Mouse (Mus musculus): ENCODE measurements around the gene Sycp2. TPM values are rescaled to one million over a fixed set of nuclear protein-coding genes. Genes with fewer than 3 reads are reported as not detected.

Sycp2 gene
- total RNA-seq (2021) = under 1 TPM; 0.55 TPM
- long read RNA-seq, experiment 1, partial matches to known transcripts = 0 of 1 reads
- long read RNA-seq, experiment 1, other reads (novel, unspliced or antisense) = 1 of 1 reads
- long read RNA-seq, experiment 2 = 0 reads

- DNase-seq (ENCODE audit: low spot score in 2 of 2) = no peak
- intact Hi-C loops (cut with DNase I) = no loop called here
Measured at GRCm38 (mm10) chr2:178407053-178407815, at the start of gene Sycp2. Sycp2 (minus strand) TSS chr2:178407685.

- DNase-seq (ENCODE audit: low spot score in 2 of 2) = no peak
Measured at GRCm38 (mm10) chr2:178454664-178455516, 47.4 kb upstream of the Sycp2 start.

GRCm38 (mm10) chr2:178450961-178451360, 43.5 kb upstream of the Sycp2 start:
- intact Hi-C loops (cut with DNase I) = no loop called here
- DNase-seq (ENCODE audit: low spot score in 2 of 2) = no peak

More at GRCm38 (mm10) chr2:178454664-178455516, 47.4 kb upstream of the Sycp2 start:
- intact Hi-C loops (cut with DNase I) = no loop called here

- DNase-seq (ENCODE audit: low spot score in 2 of 2) = no peak
- intact Hi-C loops (cut with DNase I) = no loop called here
Measured at GRCm38 (mm10) chr2:178450236-178450635, 42.8 kb upstream of the Sycp2 start.

- intact Hi-C loops (cut with DNase I) = no loop called here
- DNase-seq (ENCODE audit: low spot score in 2 of 2) = no peak
Measured at GRCm38 (mm10) chr2:178449386-178449785, 41.9 kb upstream of the Sycp2 start.

- peak; percentile 32 to 39 for DNase-seq (ENCODE audit: low spot score in 2 of 2)
Measured at GRCm38 (mm10) chr2:178437311-178437710, 29.8 kb upstream of the Sycp2 start.

GRCm38 (mm10) chr2:178433903-178434302, 26.4 kb upstream of the Sycp2 start:
- intact Hi-C loops (cut with DNase I) = loop anchor here (5.0 to 10.0 kb wide), 2 partner anchors 73 to 1441 kb away; no protein-coding TSS in a partner anchor
- DNase-seq (ENCODE audit: low spot score in 2 of 2) = no peak

More at GRCm38 (mm10) chr2:178437311-178437710, 29.8 kb upstream of the Sycp2 start:
- intact Hi-C loops (cut with DNase I) = loop anchor here (10.0 kb wide), 1 partner anchor 1437 kb away; no protein-coding TSS in a partner anchor

- intact Hi-C loops (cut with DNase I) = loop anchor here (5.0 to 10.0 kb wide), 2 partner anchors 74 to 1441 kb away; no protein-coding TSS in a partner anchor
- no peak for DNase-seq (ENCODE audit: low spot score in 2 of 2)
Measured at GRCm38 (mm10) chr2:178433495-178433894, 26.0 kb upstream of the Sycp2 start.

- intact Hi-C loops (cut with DNase I) = loop anchor here (5.0 to 10.0 kb wide), 2 partner anchors 77 to 1445 kb away; no protein-coding TSS in a partner anchor
- no peak for DNase-seq (ENCODE audit: low spot score in 2 of 2)
Measured at GRCm38 (mm10) chr2:178430231-178430630, 22.7 kb upstream of the Sycp2 start, which contains the start of gene Cdh26. Cdh26 (plus strand) TSS chr2:178430531.

GRCm38 (mm10) chr2:178429426-178429825, 21.9 kb upstream of the Sycp2 start:
- no peak for DNase-seq (ENCODE audit: low spot score in 2 of 2)
- intact Hi-C loops (cut with DNase I) = no loop called here

- intact Hi-C loops (cut with DNase I) = no loop called here
- DNase-seq (ENCODE audit: low spot score in 2 of 2) = no peak
Measured at GRCm38 (mm10) chr2:178428676-178429075, 21.2 kb upstream of the Sycp2 start.

GRCm38 (mm10) chr2:178428183-178428582, 20.7 kb upstream of the Sycp2 start:
- intact Hi-C loops (cut with DNase I) = no loop called here

GRCm38 (mm10) chr2:178427181-178427580, 19.7 kb upstream of the Sycp2 start:
- no peak for DNase-seq (ENCODE audit: low spot score in 2 of 2)
- intact Hi-C loops (cut with DNase I) = no loop called here

More at GRCm38 (mm10) chr2:178428183-178428582, 20.7 kb upstream of the Sycp2 start:
- DNase-seq (ENCODE audit: low spot score in 2 of 2) = no peak

GRCm38 (mm10) chr2:178426229-178426628, 18.7 kb upstream of the Sycp2 start:
- DNase-seq (ENCODE audit: low spot score in 2 of 2) = peak; percentile 63 to 71
- intact Hi-C loops (cut with DNase I) = no loop called here

- intact Hi-C loops (cut with DNase I) = no loop called here
- DNase-seq (ENCODE audit: low spot score in 2 of 2) = peak in 1 of 2 experiments; percentile 1
Measured at GRCm38 (mm10) chr2:178423223-178423622, 15.7 kb upstream of the Sycp2 start.

- intact Hi-C loops (cut with DNase I) = no loop called here
- peak in 1 of 2 experiments; percentile 1 for DNase-seq (ENCODE audit: low spot score in 2 of 2)
Measured at GRCm38 (mm10) chr2:178422186-178422585, 14.7 kb upstream of the Sycp2 start.

- peak in 1 of 2 experiments; percentile 2 for DNase-seq (ENCODE audit: low spot score in 2 of 2)
- intact Hi-C loops (cut with DNase I) = no loop called here
Measured at GRCm38 (mm10) chr2:178421603-178422002, 14.1 kb upstream of the Sycp2 start.

GRCm38 (mm10) chr2:178420576-178420975, 13.1 kb upstream of the Sycp2 start:
- peak in 1 of 2 experiments; percentile 1 for DNase-seq (ENCODE audit: low spot score in 2 of 2)

GRCm38 (mm10) chr2:178416970-178417369, 9.5 kb upstream of the Sycp2 start:
- peak in 1 of 2 experiments; percentile 2 for DNase-seq (ENCODE audit: low spot score in 2 of 2)
- intact Hi-C loops (cut with DNase I) = no loop called here

More at GRCm38 (mm10) chr2:178420576-178420975, 13.1 kb upstream of the Sycp2 start:
- intact Hi-C loops (cut with DNase I) = no loop called here

Measured in left cerebral cortex, postnatal 14 days (tissue).